Mouse (Mus musculus): ENCODE data around the gene Prokr1. TPM values are rescaled to one million over a fixed set of nuclear protein-coding genes. Genes with fewer than 3 reads are reported as not detected.
"Not testable (repeated sequence)": the region's sequence is repeated elsewhere in the genome, so short reads cannot be mapped to it uniquely, and the experiment has no call there.

Gene Prokr1
- 0.75 and 0.95 TPM in 2 replicates for polyA plus RNA-seq (2014; fragmentation: Nextera tagmentation; extraction: Ambion mirVana)

DNA sequence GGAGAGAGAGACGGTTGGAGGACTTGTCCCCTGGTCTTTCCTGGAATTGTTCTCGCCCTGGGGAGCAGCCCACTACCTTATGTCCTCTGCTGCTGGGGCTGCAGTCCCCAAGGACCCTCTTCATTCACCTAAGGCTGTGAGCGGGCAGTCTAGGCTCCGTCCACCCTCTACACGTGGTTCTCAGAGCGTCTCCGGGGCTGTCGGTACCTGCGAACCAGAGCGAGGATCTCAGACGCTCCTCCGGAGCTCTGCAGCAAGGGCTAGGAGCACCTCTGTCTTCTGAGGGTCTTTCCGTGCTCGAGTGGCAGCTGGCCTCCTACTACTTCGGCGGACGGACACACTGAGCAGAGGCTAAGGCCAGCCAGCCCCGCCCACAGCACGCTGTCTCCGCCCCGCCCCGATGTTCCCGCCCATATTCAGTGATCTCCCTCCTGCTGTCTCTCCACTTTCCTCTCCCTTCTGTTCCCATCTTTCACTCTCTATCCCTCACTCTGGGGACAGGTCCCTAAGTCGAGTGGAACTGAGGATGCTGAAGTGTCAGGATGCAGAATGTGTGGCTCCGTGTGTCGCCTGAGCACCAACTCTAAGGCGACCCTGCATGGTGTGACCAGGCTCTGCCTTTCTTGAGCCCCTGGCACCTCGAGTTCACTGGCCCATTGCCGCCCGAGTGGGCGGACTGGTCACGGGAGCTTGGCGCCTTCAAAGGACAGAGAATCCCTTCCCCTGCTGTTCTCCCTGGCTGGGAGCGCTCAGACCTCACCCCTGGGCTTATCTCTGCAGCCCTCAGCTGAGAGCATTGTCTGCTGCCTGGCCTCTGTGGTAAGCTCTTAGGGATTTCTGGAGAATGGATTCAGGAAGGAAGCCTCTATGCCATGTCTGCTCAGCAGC lies at the start of gene Prokr1:
Prokr1 (minus strand) TSS at position 350 of the 888 bp plus-strand sequence.
- Histone ChIP-seq H3K9ac (ENCODE audit: low read length) (peak within 1 kb of the TSS; percentile 56), H3K4me2 (ENCODE audit: low read depth, severe bottlenecking) (peak within 1 kb of the TSS; percentile 96), H3K9me3 (ENCODE audit: control insufficient read depth, low read length) (no peaks in the 10 kb centered on the region), H3K4me1 (ENCODE audit: control insufficient read depth, insufficient read depth, low read length) (no peaks in the 10 kb centered on the region), H3K4me3 (ENCODE audit: low read depth, low read length) (peak within 1 kb of the TSS; percentile 42), H3K36me3 (ENCODE audit: control insufficient read depth, insufficient read depth, low read length) (no peaks in the 10 kb centered on the region), H3K27me3 (ENCODE audit: control insufficient read depth, insufficient read depth, low read length) (0 out of 2 replicates have a peak, but pooled peaks cover 3% of the 10 kb centered on the region), H3K27ac (replicated peaks; ENCODE audit: low read depth, low read length) (no peak within 1 kb of the TSS)
- ATAC-seq (ENCODE audit: insufficient number of reproducible peaks, low FRiP score, low TSS enrichment, low read depth) (peak; percentile 84), DNase-seq (ENCODE audit: low spot score) (peak; percentile 74)
- WGBS = under 1% methylated on average over 34 of the region's 34 CpGs

DNA sequence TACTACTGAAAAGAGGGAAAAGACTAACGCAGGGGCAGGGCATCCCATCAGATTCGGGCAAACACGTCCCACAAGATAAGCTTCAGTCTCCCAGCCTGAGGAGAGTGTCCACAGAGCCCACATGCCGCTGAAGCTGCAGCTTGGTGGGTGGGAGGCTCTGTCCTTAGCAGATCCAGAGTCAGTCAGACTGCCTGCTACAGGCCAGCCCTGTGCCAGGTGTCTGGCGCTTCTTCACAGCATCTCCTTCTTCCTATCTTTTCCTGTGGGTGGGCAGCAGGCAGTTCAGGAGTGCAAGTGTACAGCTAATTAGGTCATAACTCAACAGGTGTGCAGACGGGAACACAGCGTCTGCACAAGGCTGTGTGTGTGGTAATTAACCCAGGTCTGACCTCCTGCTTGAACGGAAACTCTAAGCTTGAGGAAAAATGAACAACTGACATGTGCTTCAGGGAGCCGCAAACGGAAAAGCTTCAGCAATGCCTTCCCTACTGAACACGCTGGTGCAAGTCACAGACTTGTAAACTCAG lies 47.7 kb upstream of the Prokr1 start:
- 31% methylated on average over 11 of the region's 11 CpGs for WGBS
- no peaks in the 10 kb centered on the region for H3K36me3 ChIP-seq (ENCODE audit: control insufficient read depth, insufficient read depth, low read length)
- no peaks in the 10 kb centered on the region for H3K27me3 ChIP-seq (ENCODE audit: control insufficient read depth, insufficient read depth, low read length)
- ATAC-seq (ENCODE audit: insufficient number of reproducible peaks, low FRiP score, low TSS enrichment, low read depth) = no peak
- DNase-seq (ENCODE audit: low spot score) = peak; percentile 38
- H3K4me3 ChIP-seq (ENCODE audit: low read depth, low read length) = no peak overlapping the region
- H3K9ac ChIP-seq (ENCODE audit: low read length) = no peak overlapping the region
- H3K4me2 ChIP-seq (ENCODE audit: low read depth, severe bottlenecking) = no peak overlapping the region
- H3K4me1 ChIP-seq (ENCODE audit: control insufficient read depth, insufficient read depth, low read length) = peaks cover 5% of the 10 kb centered on the region; the same call in 1 of the 2 replicates
- H3K27ac ChIP-seq (replicated peaks; ENCODE audit: low read depth, low read length) = no peak overlapping the region
- H3K9me3 ChIP-seq (ENCODE audit: control insufficient read depth, low read length) = no peaks in the 10 kb centered on the region

DNA sequence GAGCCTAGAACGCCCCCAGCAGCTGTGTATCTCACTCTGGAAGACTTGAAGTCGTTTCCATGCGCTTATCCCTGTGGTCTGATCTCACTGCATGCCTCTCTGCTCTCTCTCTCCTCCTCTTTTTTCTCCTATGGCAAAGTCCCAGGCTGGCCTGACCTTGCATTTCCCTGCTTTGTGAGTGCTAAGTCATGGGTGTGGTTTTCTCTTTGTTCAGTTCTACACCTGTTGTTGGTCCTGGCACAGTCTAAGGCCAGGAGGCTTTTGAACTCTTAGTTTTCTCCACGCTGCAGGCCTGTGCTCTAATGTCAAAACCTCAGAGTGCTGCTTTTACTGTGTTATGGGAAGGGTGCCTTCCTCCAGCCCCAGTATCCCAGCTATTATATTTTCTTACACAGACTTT lies 41.6 kb upstream of the Prokr1 start:
- 85% methylated on average over 4 of the region's 4 CpGs for WGBS
- H3K36me3 ChIP-seq (ENCODE audit: control insufficient read depth, insufficient read depth, low read length) = no peaks in the 10 kb centered on the region
- no peak overlapping the region for H3K9ac ChIP-seq (ENCODE audit: low read length)
- H3K4me3 ChIP-seq (ENCODE audit: low read depth, low read length) = no peak overlapping the region
- no peak overlapping the region for H3K27ac ChIP-seq (replicated peaks; ENCODE audit: low read depth, low read length)
- DNase-seq (ENCODE audit: low spot score) (no peak), ATAC-seq (ENCODE audit: insufficient number of reproducible peaks, low FRiP score, low TSS enrichment, low read depth) (no peak)
- no peaks in the 10 kb centered on the region for H3K4me1 ChIP-seq (ENCODE audit: control insufficient read depth, insufficient read depth, low read length)
- H3K27me3 ChIP-seq (ENCODE audit: control insufficient read depth, insufficient read depth, low read length) = no peaks in the 10 kb centered on the region
- no peaks in the 10 kb centered on the region for H3K9me3 ChIP-seq (ENCODE audit: control insufficient read depth, low read length)
- no peak overlapping the region for H3K4me2 ChIP-seq (ENCODE audit: low read depth, severe bottlenecking)

DNA sequence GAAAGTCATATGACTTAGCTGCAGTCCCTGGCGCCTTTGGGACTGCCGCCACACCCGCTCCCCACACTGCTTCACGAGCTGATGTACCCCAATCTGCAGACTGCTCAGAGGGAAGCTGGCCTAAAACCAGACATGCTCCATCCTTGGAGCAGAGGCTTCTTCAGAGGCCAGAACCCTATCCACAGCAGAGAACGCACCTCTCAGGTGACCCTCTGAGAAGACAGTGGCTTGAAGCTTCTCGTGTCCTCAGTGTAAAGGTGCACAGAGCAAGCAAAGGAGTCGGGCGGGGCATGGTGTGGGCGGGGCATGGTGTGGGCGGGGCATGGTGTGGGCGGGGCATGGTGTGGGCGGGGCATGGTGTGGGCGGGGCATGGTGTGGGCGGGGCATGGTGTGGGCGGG lies 38.4 kb upstream of the Prokr1 start:
- H3K36me3 ChIP-seq (ENCODE audit: control insufficient read depth, insufficient read depth, low read length); DNase-seq (ENCODE audit: low spot score); H3K4me2 ChIP-seq (ENCODE audit: low read depth, severe bottlenecking); H3K4me3 ChIP-seq (ENCODE audit: low read depth, low read length); H3K27ac ChIP-seq (replicated peaks; ENCODE audit: low read depth, low read length); H3K4me1 ChIP-seq (ENCODE audit: control insufficient read depth, insufficient read depth, low read length); ATAC-seq (ENCODE audit: insufficient number of reproducible peaks, low FRiP score, low TSS enrichment, low read depth); H3K9me3 ChIP-seq (ENCODE audit: control insufficient read depth, low read length); H3K9ac ChIP-seq (ENCODE audit: low read length); H3K27me3 ChIP-seq (ENCODE audit: control insufficient read depth, insufficient read depth, low read length): not testable (repeated sequence)
- 77% methylated on average over 14 of the region's 15 CpGs for WGBS

DNA sequence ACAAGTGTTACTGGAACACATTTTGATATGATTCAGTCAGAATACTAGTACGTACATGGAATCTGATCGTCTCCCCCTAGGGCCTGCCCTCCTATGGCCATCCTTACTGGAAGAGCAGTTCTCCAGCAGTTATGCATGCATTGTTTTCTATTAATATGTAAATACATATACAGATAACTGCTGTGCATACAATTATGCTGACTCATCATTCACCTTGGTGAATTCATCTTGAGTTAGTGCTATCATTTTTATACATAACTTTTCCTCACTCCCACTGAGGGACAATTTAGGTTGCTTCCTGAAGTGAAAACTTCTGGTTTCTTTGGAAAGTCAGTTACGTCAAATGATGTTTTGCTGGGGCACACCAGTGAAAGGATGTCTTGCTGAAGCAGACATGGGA lies 32.6 kb upstream of the Prokr1 start:
- ATAC-seq (ENCODE audit: insufficient number of reproducible peaks, low FRiP score, low TSS enrichment, low read depth) = no peak
- Histone ChIP-seq H3K27ac (replicated peaks; ENCODE audit: low read depth, low read length) (no peak overlapping the region), H3K9me3 (ENCODE audit: control insufficient read depth, low read length) (no peaks in the 10 kb centered on the region), H3K4me1 (ENCODE audit: control insufficient read depth, insufficient read depth, low read length) (no peaks in the 10 kb centered on the region), H3K36me3 (ENCODE audit: control insufficient read depth, insufficient read depth, low read length) (no peaks in the 10 kb centered on the region), H3K4me2 (ENCODE audit: low read depth, severe bottlenecking) (no peak overlapping the region), H3K9ac (ENCODE audit: low read length) (no peak overlapping the region), H3K4me3 (ENCODE audit: low read depth, low read length) (no peak overlapping the region), H3K27me3 (ENCODE audit: control insufficient read depth, insufficient read depth, low read length) (no peaks in the 10 kb centered on the region)
- no peak for DNase-seq (ENCODE audit: low spot score)
- 94% methylated on average over 3 of the region's 3 CpGs for WGBS

DNA sequence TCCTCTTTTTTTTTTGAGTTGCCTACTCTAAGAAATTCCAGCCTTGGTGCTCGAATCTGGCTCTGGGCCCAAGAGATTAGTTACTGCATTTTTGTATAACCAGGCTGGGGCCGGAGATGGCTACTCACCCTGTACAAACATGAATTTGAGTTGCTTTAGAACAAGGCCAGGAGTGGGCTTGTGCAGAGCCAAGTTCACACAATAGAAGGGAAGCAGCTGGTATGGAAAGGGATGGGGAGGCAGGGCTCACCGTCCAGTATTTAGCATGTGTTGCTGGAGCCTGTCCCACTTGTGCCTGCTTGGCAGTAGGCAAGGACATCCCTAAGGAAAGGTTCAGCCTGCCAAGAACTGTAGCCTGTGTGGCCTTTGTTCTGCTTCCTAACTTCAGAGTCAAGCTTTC lies 30.7 kb upstream of the Prokr1 start:
- ATAC-seq (ENCODE audit: insufficient number of reproducible peaks, low FRiP score, low TSS enrichment, low read depth) (no peak), DNase-seq (ENCODE audit: low spot score) (no peak)
- Histone ChIP-seq H3K4me2 (ENCODE audit: low read depth, severe bottlenecking) (no peak overlapping the region), H3K4me3 (ENCODE audit: low read depth, low read length) (no peak overlapping the region), H3K36me3 (ENCODE audit: control insufficient read depth, insufficient read depth, low read length) (no peaks in the 10 kb centered on the region), H3K4me1 (ENCODE audit: control insufficient read depth, insufficient read depth, low read length) (no peaks in the 10 kb centered on the region), H3K27ac (replicated peaks; ENCODE audit: low read depth, low read length) (no peak overlapping the region), H3K9ac (ENCODE audit: low read length) (no peak overlapping the region), H3K9me3 (ENCODE audit: control insufficient read depth, low read length) (no peaks in the 10 kb centered on the region), H3K27me3 (ENCODE audit: control insufficient read depth, insufficient read depth, low read length) (no peaks in the 10 kb centered on the region)
- 90% methylated on average over 3 of the region's 3 CpGs for WGBS

DNA sequence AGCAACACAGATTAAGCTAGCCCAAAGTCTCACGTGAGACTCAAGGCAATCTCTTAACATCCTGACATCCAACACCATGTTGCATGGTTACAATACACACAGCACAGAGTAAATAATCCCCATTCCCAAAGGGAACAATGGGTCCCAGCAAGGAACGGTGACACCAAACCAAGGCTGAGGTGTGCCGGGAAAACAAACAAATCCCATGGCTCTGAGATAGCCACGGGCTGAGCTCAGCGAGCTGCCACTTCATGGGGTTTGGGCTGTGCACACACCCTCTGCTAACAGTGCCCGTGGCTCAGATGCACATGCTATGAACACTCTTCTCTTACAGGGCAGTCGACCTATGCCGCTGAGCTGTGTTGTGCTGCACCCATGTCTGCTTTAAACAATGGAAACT lies 27.5 kb upstream of the Prokr1 start:
- WGBS = 82% methylated on average over 8 of the region's 8 CpGs
- H3K4me2 ChIP-seq (ENCODE audit: low read depth, severe bottlenecking) = no peak overlapping the region
- H3K9me3 ChIP-seq (ENCODE audit: control insufficient read depth, low read length) = no peaks in the 10 kb centered on the region
- no peaks in the 10 kb centered on the region for H3K4me1 ChIP-seq (ENCODE audit: control insufficient read depth, insufficient read depth, low read length)
- no peak overlapping the region for H3K9ac ChIP-seq (ENCODE audit: low read length)
- no peak overlapping the region for H3K27ac ChIP-seq (replicated peaks; ENCODE audit: low read depth, low read length)
- DNase-seq (ENCODE audit: low spot score) (no peak), ATAC-seq (ENCODE audit: insufficient number of reproducible peaks, low FRiP score, low TSS enrichment, low read depth) (no peak)
- no peak overlapping the region for H3K4me3 ChIP-seq (ENCODE audit: low read depth, low read length)
- no peaks in the 10 kb centered on the region for H3K27me3 ChIP-seq (ENCODE audit: control insufficient read depth, insufficient read depth, low read length)
- no peaks in the 10 kb centered on the region for H3K36me3 ChIP-seq (ENCODE audit: control insufficient read depth, insufficient read depth, low read length)

DNA sequence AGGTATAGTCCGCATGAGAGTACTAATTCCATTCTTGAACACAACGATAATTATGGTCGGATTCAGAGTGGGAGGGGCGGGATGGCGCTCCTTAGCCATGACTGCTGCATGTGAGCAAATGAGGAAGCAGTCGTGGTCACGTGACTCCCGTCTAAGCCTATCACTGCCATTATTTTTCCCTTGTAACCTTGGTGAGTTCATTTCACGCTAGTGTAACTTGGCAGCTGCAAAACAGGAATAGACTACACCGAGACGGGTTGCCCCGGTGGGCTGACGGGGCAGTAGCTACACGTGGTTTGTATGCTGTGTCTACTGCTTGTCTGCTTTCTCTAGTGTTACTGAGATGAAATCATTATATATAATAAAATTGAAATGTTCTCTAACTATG lies 25.1 kb upstream of the Prokr1 start:
- DNase-seq (ENCODE audit: low spot score) = no peak
- H3K4me2 ChIP-seq (ENCODE audit: low read depth, severe bottlenecking) = no peak overlapping the region
- WGBS = 93% methylated on average over 14 of the region's 14 CpGs

More for the DNA sequence above, 25.1 kb upstream of the Prokr1 start:
- Histone ChIP-seq H3K27ac (replicated peaks; ENCODE audit: low read depth, low read length) (no peak overlapping the region), H3K9ac (ENCODE audit: low read length) (no peak overlapping the region), H3K4me1 (ENCODE audit: control insufficient read depth, insufficient read depth, low read length) (no peaks in the 10 kb centered on the region), H3K36me3 (ENCODE audit: control insufficient read depth, insufficient read depth, low read length) (no peaks in the 10 kb centered on the region), H3K27me3 (ENCODE audit: control insufficient read depth, insufficient read depth, low read length) (no peaks in the 10 kb centered on the region), H3K9me3 (ENCODE audit: control insufficient read depth, low read length) (no peaks in the 10 kb centered on the region), H3K4me3 (ENCODE audit: low read depth, low read length) (no peak overlapping the region)
- ATAC-seq (ENCODE audit: insufficient number of reproducible peaks, low FRiP score, low TSS enrichment, low read depth) = no peak

Measured in limb, embryonic 11.5 days (tissue).